Mouse (Mus musculus): ENCODE results near the gene H2al1a. TPM values are rescaled to one million over a fixed set of nuclear protein-coding genes. Genes with fewer than 3 reads are reported as not detected.
"Not testable (repeated sequence)": the region's sequence is repeated elsewhere in the genome, so short reads cannot be mapped to it uniquely, and the experiment has no call there.

The H2al1a gene
- polyA plus RNA-seq (2012; ENCODE audit: insufficient read depth, low replicate concordance): not detected in 2 replicates

GRCm38 (mm10) chrX:11298957-11299356 is at the start of gene H2al1a:
Gene H2al1a, plus strand, starts transcription at chrX:11299257.
- not testable (repeated sequence) for H3K9me3 ChIP-seq; H3K4me3 ChIP-seq (replicated peaks); H3K4me1 ChIP-seq; H3K27me3 ChIP-seq (replicated peaks); H3K36me3 ChIP-seq (replicated peaks; ENCODE audit: low read length)

DNA sequence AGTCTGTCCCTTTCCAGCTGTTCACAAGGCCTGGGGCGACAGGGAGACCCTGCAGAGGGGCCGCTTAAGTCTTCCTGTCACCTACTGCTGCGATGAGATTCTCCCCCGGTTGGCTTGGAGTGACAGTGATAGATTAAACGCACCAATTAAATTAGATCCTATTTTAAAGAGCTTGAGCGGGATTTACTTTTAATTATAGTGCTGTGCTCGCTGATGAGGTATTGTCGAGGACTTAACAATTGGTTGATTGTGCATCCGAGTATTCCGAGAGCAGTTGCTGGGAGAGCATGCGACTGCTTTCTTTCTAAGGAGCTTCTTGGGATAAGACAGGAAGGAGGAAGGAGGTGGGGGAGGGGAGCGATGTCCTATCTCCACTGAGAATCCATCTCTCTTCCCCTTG is 48.9 kb upstream of the H2al1a start:
- TF ChIP-seq GATA1 (IDR thresholded peaks at IDR 0.05; ENCODE audit: borderline replicate concordance, low read length): no peak
- TF ChIP-seq FLI1 (IDR thresholded peaks at IDR 0.05; ENCODE audit: low read length): no peak
- Histone ChIP-seq H3K4me1 (peaks cover 4% of the 10 kb centered on the region; the same call in 1 of the 2 replicates), H3K27me3 (replicated peaks) (peaks cover 36% of the 10 kb centered on the region), H3K36me3 (replicated peaks; ENCODE audit: low read length) (no peaks in the 10 kb centered on the region), H3K9me3 (no peaks in the 10 kb centered on the region), H3K4me3 (replicated peaks) (no peak overlapping the region)

GRCm38 (mm10) chrX:11254062-11254461 is 45.0 kb upstream of the H2al1a start:
- Histone ChIP-seq H3K4me1 (peaks cover 4% of the 10 kb centered on the region; the same call in 1 of the 2 replicates), H3K36me3 (replicated peaks; ENCODE audit: low read length) (no peaks in the 10 kb centered on the region), H3K27me3 (replicated peaks) (peaks cover 47% of the 10 kb centered on the region), H3K4me3 (replicated peaks) (no peak overlapping the region), H3K9me3 (no peaks in the 10 kb centered on the region)
- TF ChIP-seq GATA1 (IDR thresholded peaks at IDR 0.05; ENCODE audit: borderline replicate concordance, low read length) (no peak), FLI1 (IDR thresholded peaks at IDR 0.05; ENCODE audit: low read length) (no peak)

DNA sequence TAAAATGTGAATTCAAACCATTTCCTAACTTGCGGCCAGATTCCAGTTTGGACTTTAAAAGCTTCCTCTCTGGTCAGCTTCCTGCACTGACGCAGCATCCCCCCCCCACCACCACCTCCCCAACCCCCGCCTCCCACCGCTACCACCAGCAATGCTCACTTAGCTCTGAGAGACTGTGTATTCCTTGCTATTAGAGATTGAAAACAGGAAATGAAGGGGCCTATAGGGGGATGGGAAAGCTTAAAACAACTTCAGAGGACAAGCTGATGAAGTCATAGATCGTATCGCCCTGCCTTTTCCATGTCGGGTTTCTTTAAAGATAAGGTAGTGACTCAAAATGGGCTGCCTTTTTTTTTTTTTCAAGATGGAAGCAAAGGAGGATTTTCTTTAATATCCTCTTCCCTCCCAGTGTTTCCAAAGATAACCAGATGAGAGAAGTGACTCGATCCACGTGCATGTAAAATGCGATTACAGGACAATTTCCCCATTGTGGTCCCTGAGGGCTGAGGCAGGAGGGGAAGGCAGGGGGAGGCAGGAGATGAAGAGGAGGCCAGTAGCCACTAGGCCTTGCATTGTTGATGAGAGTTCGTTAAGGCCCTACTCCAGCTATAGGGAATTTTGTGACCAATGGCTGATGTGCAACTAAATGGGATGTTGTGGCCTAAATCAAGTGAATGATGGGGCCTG is 44.4 kb upstream of the H2al1a start:
- TF ChIP-seq FLI1 (IDR thresholded peaks at IDR 0.05; ENCODE audit: low read length) (no peak), GATA1 (IDR thresholded peaks at IDR 0.05; ENCODE audit: borderline replicate concordance, low read length) (no peak)
- no peaks in the 10 kb centered on the region for H3K36me3 ChIP-seq (replicated peaks; ENCODE audit: low read length)
- peaks cover 4% of the 10 kb centered on the region; the same call in 1 of the 2 replicates for H3K4me1 ChIP-seq
- H3K27me3 ChIP-seq (replicated peaks): peaks cover 46% of the 10 kb centered on the region
- H3K4me3 ChIP-seq (replicated peaks): no peak overlapping the region
- H3K9me3 ChIP-seq: no peaks in the 10 kb centered on the region

DNA sequence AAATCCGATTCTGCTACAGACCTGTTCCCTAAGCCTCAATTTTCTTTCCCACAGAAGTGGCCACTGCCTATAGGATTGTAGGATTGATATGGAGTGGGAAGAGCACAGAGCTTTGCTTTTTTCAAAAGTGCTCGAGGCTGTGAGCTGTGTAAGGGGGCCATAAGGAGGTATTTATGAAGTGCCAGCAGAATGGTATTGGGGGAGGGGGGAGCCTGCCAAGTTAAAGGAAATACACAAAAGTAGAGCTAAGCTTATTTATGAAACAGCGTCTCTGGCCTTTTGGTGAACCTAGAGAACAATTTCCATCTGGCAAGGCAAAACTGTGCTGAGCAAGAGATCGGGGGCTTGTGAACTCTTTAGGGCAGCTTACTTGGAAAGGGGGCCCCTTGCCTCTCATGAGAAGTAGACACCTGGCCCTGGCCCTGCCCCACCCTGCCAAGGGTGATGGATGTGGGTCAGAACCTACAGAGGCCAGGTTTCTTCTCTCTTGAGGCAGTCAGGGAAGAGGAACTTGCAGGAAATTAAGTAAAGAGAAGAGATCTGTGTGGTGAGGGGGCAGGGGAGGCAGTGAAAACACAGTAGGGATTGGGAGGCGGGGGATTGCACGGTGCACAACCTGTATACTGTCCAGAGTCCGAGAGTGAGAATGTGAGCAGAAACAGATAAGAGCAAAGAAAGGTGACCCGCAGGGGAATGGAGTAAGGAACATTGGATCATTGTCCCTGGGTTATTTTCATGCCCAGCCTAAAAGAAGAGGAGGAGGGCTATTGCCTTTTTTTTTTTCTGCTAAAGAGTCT is 43.3 kb upstream of the H2al1a start:
- TF ChIP-seq GATA1 (IDR thresholded peaks at IDR 0.05; ENCODE audit: borderline replicate concordance, low read length) (no peak), FLI1 (IDR thresholded peaks at IDR 0.05; ENCODE audit: low read length) (no peak)
- Histone ChIP-seq H3K4me3 (replicated peaks) (no peak overlapping the region), H3K9me3 (no peaks in the 10 kb centered on the region), H3K27me3 (replicated peaks) (peaks cover 49% of the 10 kb centered on the region), H3K36me3 (replicated peaks; ENCODE audit: low read length) (no peaks in the 10 kb centered on the region), H3K4me1 (peaks cover 4% of the 10 kb centered on the region; the same call in 1 of the 2 replicates)

DNA sequence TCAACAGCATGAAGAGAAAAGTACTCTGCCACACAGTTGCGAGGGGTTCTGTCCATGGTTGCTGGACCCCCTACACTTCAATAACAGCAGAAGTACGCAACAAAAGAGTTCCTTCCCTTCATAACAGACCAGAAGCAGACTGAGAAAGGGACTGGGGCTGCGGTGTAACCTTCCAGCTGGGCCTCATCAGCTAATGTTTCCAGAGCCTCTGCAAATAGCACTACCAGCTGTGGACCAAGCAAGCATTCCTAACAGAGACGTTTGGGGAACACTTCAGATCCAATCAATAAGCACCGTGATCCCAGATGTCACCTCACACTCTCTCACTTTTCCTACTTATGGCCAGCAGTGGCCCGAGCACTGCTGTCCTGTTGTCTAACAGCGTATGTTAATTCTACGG is 34.1 kb upstream of the H2al1a start:
- no peak overlapping the region for H3K4me3 ChIP-seq (replicated peaks)
- no peaks in the 10 kb centered on the region for H3K9me3 ChIP-seq
- H3K36me3 ChIP-seq (replicated peaks; ENCODE audit: low read length): no peaks in the 10 kb centered on the region
- H3K27me3 ChIP-seq (replicated peaks): peaks cover 38% of the 10 kb centered on the region
- no peaks in the 10 kb centered on the region for H3K4me1 ChIP-seq
- TF ChIP-seq GATA1 (IDR thresholded peaks at IDR 0.05; ENCODE audit: borderline replicate concordance, low read length) (no peak), FLI1 (IDR thresholded peaks at IDR 0.05; ENCODE audit: low read length) (no peak)

DNA sequence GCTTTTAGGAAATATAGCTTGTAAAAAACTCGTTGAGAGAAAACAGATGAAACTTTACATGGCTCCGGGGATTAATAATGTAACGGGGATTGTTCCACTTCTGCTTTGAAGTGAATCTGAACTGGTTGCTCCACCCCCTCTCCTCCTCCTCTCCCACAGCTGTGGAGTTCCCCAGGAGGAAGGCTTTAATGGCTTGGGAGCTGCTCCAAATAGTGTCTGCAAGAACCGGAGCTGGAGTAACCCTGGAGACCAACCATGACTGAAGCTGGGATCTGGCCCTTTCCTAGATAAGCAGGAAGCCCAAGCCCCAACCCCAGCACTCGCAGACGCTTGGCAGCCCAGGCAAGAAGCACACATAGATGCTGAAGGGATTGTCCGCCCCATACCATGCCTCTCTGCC is 31.3 kb upstream of the H2al1a start:
- Histone ChIP-seq H3K4me1 (no peaks in the 10 kb centered on the region), H3K36me3 (replicated peaks; ENCODE audit: low read length) (no peaks in the 10 kb centered on the region), H3K9me3 (no peaks in the 10 kb centered on the region), H3K27me3 (replicated peaks) (peaks cover 42% of the 10 kb centered on the region), H3K4me3 (replicated peaks) (no peak overlapping the region)
- no peak for TF ChIP-seq FLI1 (IDR thresholded peaks at IDR 0.05; ENCODE audit: low read length)
- no peak for TF ChIP-seq GATA1 (IDR thresholded peaks at IDR 0.05; ENCODE audit: borderline replicate concordance, low read length)

GRCm38 (mm10) chrX:11269074-11269473 is 30.0 kb upstream of the H2al1a start:
- Histone ChIP-seq H3K27me3 (replicated peaks) (peaks cover 42% of the 10 kb centered on the region), H3K4me3 (replicated peaks) (no peak overlapping the region), H3K36me3 (replicated peaks; ENCODE audit: low read length) (no peaks in the 10 kb centered on the region), H3K9me3 (no peaks in the 10 kb centered on the region), H3K4me1 (no peaks in the 10 kb centered on the region)
- TF ChIP-seq GATA1 (IDR thresholded peaks at IDR 0.05; ENCODE audit: borderline replicate concordance, low read length) (no peak), FLI1 (IDR thresholded peaks at IDR 0.05; ENCODE audit: low read length) (no peak)

- H3K4me1 ChIP-seq: no peaks in the 10 kb centered on the region
- TF ChIP-seq FLI1 (IDR thresholded peaks at IDR 0.05; ENCODE audit: low read length) (no peak), GATA1 (IDR thresholded peaks at IDR 0.05; ENCODE audit: borderline replicate concordance, low read length) (no peak)
- peaks cover 36% of the 10 kb centered on the region for H3K27me3 ChIP-seq (replicated peaks)
- no peak overlapping the region for H3K4me3 ChIP-seq (replicated peaks)
- H3K36me3 ChIP-seq (replicated peaks; ENCODE audit: low read length): no peaks in the 10 kb centered on the region
- no peaks in the 10 kb centered on the region for H3K9me3 ChIP-seq
These were observed 25.9 kb upstream of the H2al1a start for GRCm38 (mm10) chrX:11273190-11273589.

DNA sequence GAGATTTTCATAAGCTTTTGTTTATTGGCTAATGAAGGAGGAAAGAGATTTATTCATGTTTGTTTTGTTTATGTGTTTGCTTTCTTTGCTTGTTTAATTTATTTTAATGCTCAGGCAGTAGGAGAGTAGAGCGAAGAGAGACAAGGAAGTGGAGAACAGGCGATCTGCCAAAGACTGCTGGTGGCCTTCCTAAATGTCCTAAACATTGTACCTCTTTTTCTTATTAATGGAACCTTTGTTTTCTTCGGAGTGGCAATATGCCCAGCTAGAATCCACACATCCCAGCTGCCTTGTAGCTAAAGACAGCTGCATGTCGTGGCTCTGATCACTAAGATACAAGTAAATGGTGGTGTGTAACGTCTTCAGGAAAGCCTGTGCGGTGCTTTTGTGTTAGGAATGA is 22.0 kb upstream of the H2al1a start:
- no peaks in the 10 kb centered on the region for H3K36me3 ChIP-seq (replicated peaks; ENCODE audit: low read length)
- H3K4me1 ChIP-seq: no peaks in the 10 kb centered on the region
- no peak overlapping the region for H3K4me3 ChIP-seq (replicated peaks)
- TF ChIP-seq FLI1 (IDR thresholded peaks at IDR 0.05; ENCODE audit: low read length): no peak
- TF ChIP-seq GATA1 (IDR thresholded peaks at IDR 0.05; ENCODE audit: borderline replicate concordance, low read length): no peak
- peaks cover 19% of the 10 kb centered on the region for H3K27me3 ChIP-seq (replicated peaks)
- H3K9me3 ChIP-seq: no peaks in the 10 kb centered on the region

Measured in megakaryocyte, embryonic 14.5 days (primary cell).